Mouse (Mus musculus): ENCODE measurements around the gene Ankrd23. TPM values are rescaled to one million over a fixed set of nuclear protein-coding genes. Genes with fewer than 3 reads are reported as not detected.
"Not testable (repeated sequence)": the region's sequence is repeated elsewhere in the genome, so short reads cannot be mapped to it uniquely, and the experiment has no call there.

Ankrd23 gene
- polyA plus RNA-seq (2015; fragmentation: Nextera tagmentation; extraction: Ambion mirVana), result 12.7 and 14.7 TPM in 2 replicates

DNA sequence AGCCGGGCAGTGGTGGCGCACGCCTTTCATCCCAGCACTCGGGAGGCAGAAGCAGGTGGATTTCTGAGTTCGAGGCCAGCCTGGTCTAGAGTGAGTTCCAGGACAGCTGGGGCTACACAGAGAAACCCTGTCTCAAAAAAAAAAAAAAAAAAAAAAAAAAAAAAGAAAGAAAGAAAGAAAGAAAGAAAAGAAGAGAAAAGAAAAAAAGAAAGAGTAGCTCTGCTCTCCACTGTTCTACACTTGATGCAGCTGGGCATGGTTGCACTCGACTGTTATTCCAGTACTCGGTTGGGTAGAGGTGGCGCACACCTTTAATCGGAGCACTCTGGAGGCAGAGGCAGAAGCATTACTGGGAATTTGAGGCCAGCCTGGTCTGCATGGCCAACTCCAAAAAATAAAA lies at the start of gene Ankrd23:
Ankrd23 (minus strand) TSS at position 101 of the 400 bp plus-strand sequence.
- H3K9ac ChIP-seq; H3K4me1 ChIP-seq (replicated peaks); H3K27me3 ChIP-seq (replicated peaks); H3K9me3 ChIP-seq; ATAC-seq; H3K27ac ChIP-seq; H3K4me3 ChIP-seq (replicated peaks); H3K4me2 ChIP-seq (replicated peaks): not testable (repeated sequence)
- WGBS, result 93% methylated on average over 9 of the region's 9 CpGs
- peaks cover 18% of the 10 kb centered on the region for H3K36me3 ChIP-seq

- no peaks in the 10 kb centered on the region for H3K27me3 ChIP-seq (replicated peaks)
- no peak overlapping the region for H3K4me3 ChIP-seq (replicated peaks)
- 45% methylated on average over 4 of the region's 4 CpGs for WGBS
- H3K27ac ChIP-seq, result no peak overlapping the region
- peaks cover 38% of the 10 kb centered on the region for H3K4me1 ChIP-seq (replicated peaks)
- no peak for ATAC-seq
- no peaks in the 10 kb centered on the region for H3K36me3 ChIP-seq
- H3K9me3 ChIP-seq, result no peaks in the 10 kb centered on the region
- no peak overlapping the region for H3K9ac ChIP-seq
- H3K4me2 ChIP-seq (replicated peaks), result no peak overlapping the region
Observed at GRCm38 (mm10) chr1:36586288-36586687, 49.6 kb upstream of the Ankrd23 start.

DNA sequence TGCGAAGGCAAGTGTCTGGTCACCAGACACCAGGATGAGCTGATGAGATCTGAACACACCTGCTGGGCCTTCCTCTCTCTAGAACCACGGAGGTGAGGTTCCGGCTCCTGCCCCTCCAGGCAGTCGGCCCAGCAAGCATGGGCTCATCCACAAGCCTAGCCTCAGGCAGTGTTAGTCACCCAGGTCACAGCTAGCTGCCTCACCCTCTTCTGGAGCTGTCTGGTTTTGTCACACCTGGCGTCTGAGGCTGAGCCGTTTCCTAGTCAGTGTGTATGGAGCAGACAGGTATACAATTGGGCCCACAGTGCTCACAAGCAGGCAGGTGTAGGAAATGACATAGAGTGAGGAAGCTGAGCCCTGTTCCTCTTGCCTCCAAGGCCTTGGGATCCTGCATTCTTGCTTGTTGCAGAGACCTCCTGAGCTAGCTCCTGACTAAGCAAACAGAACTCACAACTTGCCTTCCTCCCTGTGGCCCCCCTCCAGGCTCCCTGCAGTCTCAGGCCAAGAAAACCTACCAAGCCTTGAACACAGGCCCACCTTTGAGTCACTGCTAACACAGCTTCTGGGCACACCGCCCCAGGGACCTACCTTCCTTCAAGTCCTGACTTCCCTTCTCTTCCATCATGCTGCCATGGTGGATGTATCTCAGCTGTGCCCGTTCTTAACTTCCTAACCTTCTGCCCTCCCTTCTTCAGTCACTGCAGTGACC lies 46.9 kb upstream of the Ankrd23 start:
- Histone ChIP-seq H3K9me3 (no peaks in the 10 kb centered on the region), H3K9ac (no peak overlapping the region), H3K27ac (no peak overlapping the region), H3K4me1 (replicated peaks) (peaks cover 34% of the 10 kb centered on the region), H3K4me2 (replicated peaks) (no peak overlapping the region), H3K4me3 (replicated peaks) (no peak overlapping the region), H3K36me3 (no peaks in the 10 kb centered on the region), H3K27me3 (replicated peaks) (no peaks in the 10 kb centered on the region)
- ATAC-seq, result no peak
- 72% methylated on average over 8 of the region's 8 CpGs for WGBS

GRCm38 (mm10) chr1:36582211-36582610 lies 45.5 kb upstream of the Ankrd23 start:
- Histone ChIP-seq H3K4me3 (replicated peaks) (no peak overlapping the region), H3K27ac (no peak overlapping the region), H3K36me3 (no peaks in the 10 kb centered on the region), H3K9ac (no peak overlapping the region), H3K4me2 (replicated peaks) (no peak overlapping the region), H3K27me3 (replicated peaks) (no peaks in the 10 kb centered on the region), H3K9me3 (no peaks in the 10 kb centered on the region), H3K4me1 (replicated peaks) (peaks cover 27% of the 10 kb centered on the region)
- no peak for ATAC-seq
- 79% methylated on average over 8 of the region's 8 CpGs for WGBS

DNA sequence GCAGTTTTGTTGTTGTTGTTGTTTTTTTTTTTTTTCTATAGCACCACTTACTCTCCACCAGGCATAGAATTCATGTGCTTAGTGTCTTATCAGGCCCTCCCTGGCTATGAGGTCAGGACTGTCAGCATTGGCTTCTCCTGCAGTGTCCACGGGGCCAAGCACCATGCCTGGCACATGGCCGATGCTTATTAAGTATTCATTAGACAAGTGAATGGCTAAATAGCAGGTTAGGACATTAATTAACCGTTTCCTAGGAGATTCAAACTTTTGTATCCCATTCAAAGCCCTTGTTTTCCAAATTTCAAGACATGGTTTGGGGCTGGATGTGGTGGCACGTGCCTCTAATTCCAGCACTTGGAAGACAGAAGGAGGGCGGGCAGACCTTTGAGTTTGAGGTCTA lies 44.6 kb upstream of the Ankrd23 start:
- H3K36me3 ChIP-seq, result no peaks in the 10 kb centered on the region
- no peaks in the 10 kb centered on the region for H3K9me3 ChIP-seq
- 81% methylated on average over 5 of the region's 5 CpGs for WGBS
- ATAC-seq, result no peak
- H3K27me3 ChIP-seq (replicated peaks), result no peaks in the 10 kb centered on the region
- no peak overlapping the region for H3K9ac ChIP-seq
- peak overlapping the region; percentile 61; the same call in 1 of the 2 replicates for H3K4me2 ChIP-seq (replicated peaks)
- H3K4me3 ChIP-seq (replicated peaks), result no peak overlapping the region
- H3K4me1 ChIP-seq (replicated peaks), result peaks cover 36% of the 10 kb centered on the region
- H3K27ac ChIP-seq, result peak overlapping the region; percentile 90

- ATAC-seq, result peak; percentile 89
- 2% methylated on average over 17 of the region's 17 CpGs for WGBS
- peak overlapping the region; percentile 13; the same call in 1 of the 2 replicates for H3K4me3 ChIP-seq (replicated peaks)
- peak overlapping the region; percentile 61 for H3K4me2 ChIP-seq (replicated peaks)
- H3K9ac ChIP-seq, result peak overlapping the region; percentile 35
- no peaks in the 10 kb centered on the region for H3K27me3 ChIP-seq (replicated peaks)
- H3K4me1 ChIP-seq (replicated peaks), result peaks cover 43% of the 10 kb centered on the region
- no peaks in the 10 kb centered on the region for H3K36me3 ChIP-seq
- H3K27ac ChIP-seq, result peak overlapping the region; percentile 90
- no peaks in the 10 kb centered on the region for H3K9me3 ChIP-seq
Observed at GRCm38 (mm10) chr1:36580384-36581207, 43.9 kb upstream of the Ankrd23 start.

GRCm38 (mm10) chr1:36579974-36580383 lies 43.3 kb upstream of the Ankrd23 start:
- Histone ChIP-seq H3K4me2 (replicated peaks) (peak overlapping the region; percentile 61), H3K9ac (no peak overlapping the region; the same call in 1 of the 2 replicates), H3K4me3 (replicated peaks) (peak overlapping the region; percentile 13; the same call in 1 of the 2 replicates), H3K36me3 (no peaks in the 10 kb centered on the region), H3K4me1 (replicated peaks) (peaks cover 47% of the 10 kb centered on the region), H3K9me3 (no peaks in the 10 kb centered on the region), H3K27ac (peak overlapping the region; percentile 90), H3K27me3 (replicated peaks) (no peaks in the 10 kb centered on the region)
- 19% methylated on average over 6 of the region's 6 CpGs for WGBS
- ATAC-seq, result peak; percentile 62

GRCm38 (mm10) chr1:36576991-36577675 lies 40.5 kb upstream of the Ankrd23 start:
- no peaks in the 10 kb centered on the region for H3K27me3 ChIP-seq (replicated peaks)
- no peaks in the 10 kb centered on the region for H3K36me3 ChIP-seq
- H3K4me1 ChIP-seq (replicated peaks), result peaks cover 66% of the 10 kb centered on the region
- H3K9me3 ChIP-seq, result no peaks in the 10 kb centered on the region; the same call in 1 of the 2 replicates
- ATAC-seq, result peak; percentile 81
- no peak overlapping the region for H3K4me3 ChIP-seq (replicated peaks)
- H3K9ac ChIP-seq, result no peak overlapping the region
- WGBS, result 56% methylated on average over 6 of the region's 6 CpGs
- peak overlapping the region; percentile 60 for H3K27ac ChIP-seq
- 0 out of 2 replicates have a peak overlapping the region, but pooled peaks have one; percentile 5 for H3K4me2 ChIP-seq (replicated peaks)

DNA sequence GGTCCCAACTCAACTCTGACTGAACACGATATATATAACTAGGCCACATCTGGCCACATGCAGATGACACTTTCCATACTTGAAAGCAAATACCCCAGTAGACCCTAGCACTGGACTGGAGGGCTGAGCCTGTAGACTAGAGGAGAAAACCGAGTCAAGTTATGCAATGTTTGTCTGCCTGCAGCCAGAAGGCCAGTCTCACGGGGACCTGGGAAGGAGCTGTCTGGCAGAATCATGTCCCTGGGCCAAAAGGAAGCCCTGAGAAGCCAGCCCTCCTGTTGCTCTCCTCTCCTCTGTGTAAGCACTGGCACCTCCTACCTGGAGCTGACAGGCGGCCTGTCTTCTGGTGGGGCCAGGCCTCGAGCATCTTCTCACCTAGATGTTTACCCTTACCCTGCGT lies 38.7 kb upstream of the Ankrd23 start:
- Histone ChIP-seq H3K4me3 (replicated peaks) (no peak overlapping the region), H3K9ac (no peak overlapping the region), H3K27ac (no peak overlapping the region), H3K9me3 (no peaks in the 10 kb centered on the region; the same call in 1 of the 2 replicates), H3K36me3 (no peaks in the 10 kb centered on the region), H3K4me1 (replicated peaks) (peaks cover 69% of the 10 kb centered on the region), H3K4me2 (replicated peaks) (no peak overlapping the region), H3K27me3 (replicated peaks) (no peaks in the 10 kb centered on the region)
- no peak for ATAC-seq
- 50% methylated on average over 6 of the region's 6 CpGs for WGBS

GRCm38 (mm10) chr1:36574196-36574955 lies 37.7 kb upstream of the Ankrd23 start:
- no peak overlapping the region for H3K4me2 ChIP-seq (replicated peaks)
- H3K9ac ChIP-seq, result no peak overlapping the region; the same call in 1 of the 2 replicates
- no peak overlapping the region for H3K4me3 ChIP-seq (replicated peaks)
- no peaks in the 10 kb centered on the region; the same call in 1 of the 2 replicates for H3K9me3 ChIP-seq
- no peaks in the 10 kb centered on the region for H3K27me3 ChIP-seq (replicated peaks)
- H3K4me1 ChIP-seq (replicated peaks), result peaks cover 66% of the 10 kb centered on the region
- peak overlapping the region; percentile 46; the same call in 1 of the 2 replicates for H3K27ac ChIP-seq
- ATAC-seq, result 0 out of 2 replicates have a peak, but pooled peaks have one; percentile 6
- no peaks in the 10 kb centered on the region for H3K36me3 ChIP-seq
- 71% methylated on average over 5 of the region's 5 CpGs for WGBS

GRCm38 (mm10) chr1:36573524-36573923 lies 36.8 kb upstream of the Ankrd23 start:
- Histone ChIP-seq H3K4me1 (replicated peaks) (peaks cover 72% of the 10 kb centered on the region), H3K27ac (0 out of 2 replicates have a peak overlapping the region, but pooled peaks have one; percentile 46), H3K27me3 (replicated peaks) (no peaks in the 10 kb centered on the region), H3K4me3 (replicated peaks) (no peak overlapping the region), H3K9ac (no peak overlapping the region), H3K36me3 (no peaks in the 10 kb centered on the region), H3K9me3 (no peaks in the 10 kb centered on the region; the same call in 1 of the 2 replicates), H3K4me2 (replicated peaks) (no peak overlapping the region)
- WGBS, result 69% methylated on average over 8 of the region's 8 CpGs
- no peak for ATAC-seq

All from intestine, embryonic 15.5 days (tissue).